Mouse (Mus musculus): ENCODE data around the gene Mvb12b.

DNA sequence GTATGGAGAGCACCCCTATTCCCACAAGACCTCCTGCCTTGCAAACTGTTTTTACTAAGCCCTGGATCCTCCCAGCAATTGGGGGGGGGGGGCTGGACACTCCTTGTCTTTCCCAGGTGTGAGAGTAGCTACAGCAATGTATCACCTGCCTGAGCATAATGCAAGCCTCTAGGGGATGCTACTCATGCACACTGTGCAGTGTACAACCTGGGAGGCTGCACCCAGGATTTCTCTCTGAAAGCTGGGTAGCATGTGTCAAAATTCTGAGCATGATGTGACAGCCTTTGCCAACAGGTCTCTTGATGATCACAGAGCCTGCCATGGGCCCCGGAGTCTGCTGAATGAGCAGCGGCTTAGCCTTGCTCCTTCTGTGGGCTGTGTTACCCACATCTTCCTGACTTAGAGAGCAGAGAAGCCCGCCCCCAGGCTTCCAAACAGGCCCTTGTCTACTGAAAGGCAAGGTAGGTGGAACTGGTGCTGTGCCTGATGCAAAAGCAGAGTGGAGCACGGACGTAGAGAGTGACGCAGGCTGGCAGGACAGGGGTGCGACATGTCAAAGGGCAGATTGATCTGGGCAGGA lies 92.7 kb downstream of the Mvb12b start:
- TF ChIP-seq CTCF (IDR thresholded peaks at IDR 0.05; ENCODE audit: control insufficient read depth, insufficient read depth, insufficient read length) (no peak), FOSL1 (IDR thresholded peaks at IDR 0.05; ENCODE audit: insufficient read depth, low read length, poor library complexity, severe bottlenecking) (no peak), MAX (IDR thresholded peaks at IDR 0.05) (no peak), USF1 (IDR thresholded peaks at IDR 0.05; ENCODE audit: low read depth) (no peak), CEBPB (IDR thresholded peaks at IDR 0.05; ENCODE audit: low read depth) (no peak)
